Mouse (Mus musculus): Measurements from ENCODE around the gene Zfp511. TPM values are rescaled to one million over a fixed set of nuclear protein-coding genes. Genes with fewer than 3 reads are reported as not detected.

Zfp511 gene
- 10 to 100 TPM; 19.2 to 22.8 TPM for total RNA-seq (2021)
- long read RNA-seq, experiment 1, transcript Zfp511-201 (6 exons, 1,076 nt) = major isoform, 13 of 32 reads
- long read RNA-seq, experiment 1, partial matches to known transcripts = 1 of 32 reads
- long read RNA-seq, experiment 1, other reads (novel, unspliced or antisense) = 14 of 32 reads
- long read RNA-seq, experiment 2, transcript Zfp511-201 (6 exons, 1,076 nt) = major isoform, 8 of 11 reads
- long read RNA-seq, experiment 2, partial matches to known transcripts = 0 of 11 reads
- long read RNA-seq, experiment 2, other reads (novel, unspliced or antisense) = 2 of 11 reads

- DNase-seq = peak; percentile 97 to 98
These were observed at the start of gene Zfp511, which contains the start of gene Tubgcp2 for GRCm38 (mm10) chr7:140036281-140037170. Zfp511 (plus strand) TSS chr7:140036391. Tubgcp2 (minus strand) TSS chr7:140036669.

GRCm38 (mm10) chr7:139988272-139988671, 47.9 kb upstream of the Zfp511 start:
- no peak for DNase-seq

- DNase-seq = no peak
These were observed 45.3 kb upstream of the Zfp511 start for GRCm38 (mm10) chr7:139990864-139991394.

GRCm38 (mm10) chr7:139992406-139992805, 43.8 kb upstream of the Zfp511 start, which contains the start of gene Adam8:
Adam8 (minus strand) TSS chr7:139992562.
- peak; percentile 59 to 64 for DNase-seq

GRCm38 (mm10) chr7:139993532-139993931, 42.7 kb upstream of the Zfp511 start:
- DNase-seq = no peak

GRCm38 (mm10) chr7:139994202-139994601, 42.0 kb upstream of the Zfp511 start:
- no peak for DNase-seq

GRCm38 (mm10) chr7:139994676-139995075, 41.5 kb upstream of the Zfp511 start:
- peak; percentile 61 to 79 for DNase-seq

- no peak for DNase-seq
These were observed 37.4 kb upstream of the Zfp511 start for GRCm38 (mm10) chr7:139998691-139999350.

- DNase-seq = no peak
These were observed 35.0 kb upstream of the Zfp511 start for GRCm38 (mm10) chr7:140001086-140001740.

- DNase-seq = no peak
These were observed 31.5 kb upstream of the Zfp511 start for GRCm38 (mm10) chr7:140004666-140005065.

GRCm38 (mm10) chr7:140006861-140007611, 29.2 kb upstream of the Zfp511 start:
- no peak for DNase-seq

- no peak for DNase-seq
These were observed 28.4 kb upstream of the Zfp511 start for GRCm38 (mm10) chr7:140007781-140008180.

GRCm38 (mm10) chr7:140011336-140011735, 24.9 kb upstream of the Zfp511 start:
- no peak for DNase-seq

GRCm38 (mm10) chr7:140031771-140032170, 4.4 kb upstream of the Zfp511 start:
- DNase-seq = no peak

- DNase-seq = no peak
These were observed 3.8 kb upstream of the Zfp511 start for GRCm38 (mm10) chr7:140032366-140032765.

- no peak for DNase-seq
These were observed 2.8 kb upstream of the Zfp511 start for GRCm38 (mm10) chr7:140033386-140033785.

- DNase-seq = no peak
These were observed 735 bp upstream of the Zfp511 start for GRCm38 (mm10) chr7:140035456-140035855.

- no peak for DNase-seq
These were observed 972 bp downstream of the Zfp511 start for GRCm38 (mm10) chr7:140037171-140037555.

GRCm38 (mm10) chr7:140042728-140043127, 6.5 kb downstream of the Zfp511 start:
- DNase-seq = no peak

- DNase-seq = no peak
These were observed 9.4 kb downstream of the Zfp511 start for GRCm38 (mm10) chr7:140045546-140045945.

- peak in 1 of 2 experiments; percentile 33 for DNase-seq
These were observed 11.7 kb downstream of the Zfp511 start for GRCm38 (mm10) chr7:140047811-140048311.
